Mouse (Mus musculus) mouse embryonic stem cell (cell line): ENCODE data around the gene App.

Experiments
- in situ Hi-C, 2 experiments: fragments of 300-500 bp; cut with MboI; formaldehyde crosslinking; loops; 1 replicate in 1 of 2; 3 replicates in 1 of 2; pipeline ENCODE4 v1.14.3; 2019 to 2020; ENCODE audit warnings: low sequenced_read_pairs in 2 of 2, low pct_unique_long_range_greater_than_20kb in 1 of 2, mixed read lengths in 1 of 2; ENCODE audit not compliant: unreplicated experiment in 1 of 2

App gene

DNA sequence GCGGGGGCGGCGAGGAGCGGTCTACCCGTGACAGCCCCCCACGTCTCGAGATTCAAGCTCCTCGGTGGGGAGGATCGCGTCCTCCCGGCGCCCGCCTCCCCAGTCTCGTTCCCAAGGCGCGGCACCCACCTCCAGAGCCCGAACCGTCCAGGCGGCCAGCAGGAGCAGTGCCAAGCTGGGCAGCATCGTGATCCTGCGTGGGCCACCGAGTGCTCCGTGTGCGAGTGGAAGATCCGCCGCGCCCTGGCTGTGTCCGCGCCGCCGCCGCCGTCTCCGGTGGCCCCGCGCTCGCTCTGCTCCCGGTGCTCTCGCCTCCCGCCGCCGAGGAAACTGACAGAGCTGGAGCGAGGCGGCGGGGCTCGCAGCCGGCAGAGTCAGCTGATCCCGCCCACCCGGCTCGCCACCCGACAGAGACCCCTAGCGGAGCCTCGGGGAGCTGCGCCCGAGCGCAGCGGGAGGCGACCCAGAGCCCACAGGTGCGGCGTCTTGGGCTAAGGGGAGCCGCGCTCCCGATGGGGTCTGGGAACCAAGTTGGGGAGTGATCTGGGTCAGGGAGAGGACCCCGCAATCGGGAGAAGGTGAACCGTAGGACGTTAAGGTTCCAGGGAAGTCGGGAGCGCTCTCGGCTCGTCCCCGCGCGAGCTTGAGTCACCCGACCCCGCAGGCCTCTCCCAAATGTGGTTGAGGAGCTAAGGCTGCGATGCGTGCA, at the start of gene App:
TSS of gene App (minus strand) at position 394 of the 709 bp plus-strand sequence.
- in situ Hi-C loops = no loop called here

DNA sequence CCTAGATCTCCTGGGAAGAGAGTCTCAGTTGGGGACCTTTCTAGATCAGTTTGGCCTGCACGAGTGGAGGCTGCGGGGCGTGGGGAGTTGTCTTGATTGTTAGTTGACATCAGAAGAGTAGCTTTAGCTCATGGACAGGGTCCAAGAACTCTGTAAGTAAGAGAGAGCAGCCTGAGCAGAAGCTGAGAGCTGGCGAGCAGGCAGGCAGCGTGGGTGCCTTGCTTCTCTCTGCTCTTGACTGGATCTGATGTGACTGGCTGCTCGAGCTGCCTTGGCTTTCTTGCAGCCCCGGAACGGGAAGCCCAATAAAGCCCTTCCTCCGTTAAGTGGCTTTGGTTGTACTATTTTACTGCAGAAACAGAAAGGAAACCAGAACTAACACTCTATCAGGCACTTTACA, 42.3 kb upstream of the App start:
- in situ Hi-C loops = no loop called here

DNA sequence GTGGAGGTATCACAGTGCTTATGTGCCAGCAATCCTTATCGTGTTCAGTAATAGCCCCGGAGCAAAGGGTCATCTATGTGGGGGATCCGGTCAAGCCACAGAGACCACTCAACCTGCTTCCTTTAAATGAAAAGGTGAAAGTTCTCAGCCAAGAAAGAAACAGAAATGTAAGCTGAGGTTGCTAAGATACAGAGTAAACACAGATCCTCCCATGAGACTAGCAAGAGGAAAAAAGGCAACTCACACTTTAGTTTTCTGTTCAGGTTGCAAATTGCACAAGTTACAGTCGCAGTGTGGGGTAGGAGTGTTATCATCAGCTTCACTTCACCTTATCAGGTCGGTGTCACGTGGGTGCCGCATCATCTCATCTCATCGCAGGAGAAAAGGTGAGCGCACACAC, 41.6 kb upstream of the App start:
- in situ Hi-C loops = no loop called here

DNA sequence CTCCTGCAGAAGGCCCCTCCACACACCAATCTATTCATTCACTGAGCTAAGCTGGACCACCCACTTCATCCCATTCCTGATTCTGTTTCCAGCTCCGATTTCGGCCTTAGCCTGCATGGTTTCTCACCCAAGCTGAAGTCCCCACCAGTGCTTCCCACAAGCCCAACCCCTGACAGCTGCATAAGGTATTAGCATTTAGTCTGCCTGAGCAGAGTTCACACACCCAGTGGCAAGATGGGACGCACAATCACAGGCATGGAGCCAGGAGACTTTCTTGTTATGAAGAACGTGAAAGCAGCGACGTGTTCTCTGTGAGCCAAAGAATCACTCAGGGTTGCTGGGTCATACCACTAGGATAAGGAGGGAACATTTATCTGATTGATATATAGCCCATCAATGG, 22.1 kb upstream of the App start:
- in situ Hi-C loops = no loop called here

DNA sequence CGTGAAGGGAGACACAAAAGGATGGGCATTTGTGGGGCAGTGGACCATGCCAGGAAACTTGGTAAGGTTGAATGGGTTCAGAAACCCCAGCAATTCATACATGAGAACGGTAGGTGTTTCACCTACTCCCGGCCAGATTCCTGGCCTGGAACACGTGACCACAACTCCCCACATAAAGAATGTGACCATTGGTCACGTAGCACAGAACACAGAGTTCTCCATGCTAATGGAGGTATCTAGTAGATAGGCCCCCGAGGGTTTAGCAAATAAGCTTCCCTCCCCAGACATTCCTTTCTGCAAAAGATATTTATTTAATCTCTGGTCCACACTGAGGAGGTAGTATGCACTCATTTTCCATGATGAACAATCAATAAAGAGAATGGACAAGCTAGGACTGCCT, 21.6 kb upstream of the App start:
- in situ Hi-C loops = no loop called here

DNA sequence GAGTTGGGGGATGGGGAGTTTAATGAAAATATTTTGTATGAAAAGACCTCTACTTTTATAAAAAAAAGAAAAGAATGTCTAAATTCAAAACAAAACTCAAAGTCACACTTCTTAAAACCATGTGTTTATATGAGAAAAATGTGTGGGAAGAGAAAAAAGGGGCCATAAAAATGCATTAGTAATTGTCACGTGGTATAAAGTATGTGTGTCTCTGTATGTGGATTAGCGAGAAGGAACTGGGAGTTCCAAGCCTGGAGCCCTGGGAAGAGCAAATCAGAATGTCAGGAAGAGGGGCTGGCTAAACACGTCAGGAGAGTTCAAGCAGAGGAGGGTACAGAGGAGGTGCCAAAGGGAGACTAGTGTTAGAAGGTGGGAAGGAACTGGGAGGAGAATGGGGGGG, 7.9 kb upstream of the App start:
- in situ Hi-C loops = no loop called here

DNA sequence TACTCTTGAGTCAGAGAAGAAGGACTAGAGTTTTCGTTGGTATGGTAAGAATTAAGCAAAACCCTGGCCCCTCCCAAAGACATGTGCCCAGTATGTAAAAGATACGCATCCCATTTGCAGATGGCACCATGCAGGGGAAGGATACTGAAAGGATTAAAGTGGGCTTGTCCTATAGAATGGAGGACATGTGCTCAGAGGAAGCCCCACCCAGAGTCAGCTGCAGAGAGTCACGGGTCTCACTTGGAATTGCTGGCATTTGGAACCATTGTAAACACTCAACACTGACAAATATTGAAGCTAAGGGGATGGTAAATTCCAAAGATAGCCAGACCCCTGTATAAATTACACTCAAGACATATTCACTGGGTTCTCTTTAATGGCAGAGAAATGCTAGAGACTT, 7.1 kb upstream of the App start:
- in situ Hi-C loops = no loop called here

DNA sequence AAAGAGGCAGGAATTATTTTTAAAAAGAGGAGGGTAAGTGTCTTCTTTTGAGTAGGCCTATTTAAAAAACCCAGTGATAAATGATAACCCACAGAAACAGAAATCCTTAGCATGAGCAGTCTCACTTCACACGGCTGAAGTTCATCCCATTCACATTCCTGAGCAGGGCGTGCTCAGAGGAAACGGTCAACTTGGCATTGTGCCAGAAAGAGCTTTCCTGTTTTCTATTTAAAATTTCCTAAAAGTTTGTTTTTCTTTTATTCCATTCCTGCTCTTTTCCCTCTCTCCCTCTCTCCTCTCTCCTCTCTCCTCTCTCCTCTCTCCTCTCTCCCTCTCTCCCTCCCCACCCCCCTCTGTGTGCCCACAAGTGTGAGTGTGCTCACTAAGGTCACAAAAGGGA, 3.1 kb upstream of the App start:
- in situ Hi-C loops = no loop called here

DNA sequence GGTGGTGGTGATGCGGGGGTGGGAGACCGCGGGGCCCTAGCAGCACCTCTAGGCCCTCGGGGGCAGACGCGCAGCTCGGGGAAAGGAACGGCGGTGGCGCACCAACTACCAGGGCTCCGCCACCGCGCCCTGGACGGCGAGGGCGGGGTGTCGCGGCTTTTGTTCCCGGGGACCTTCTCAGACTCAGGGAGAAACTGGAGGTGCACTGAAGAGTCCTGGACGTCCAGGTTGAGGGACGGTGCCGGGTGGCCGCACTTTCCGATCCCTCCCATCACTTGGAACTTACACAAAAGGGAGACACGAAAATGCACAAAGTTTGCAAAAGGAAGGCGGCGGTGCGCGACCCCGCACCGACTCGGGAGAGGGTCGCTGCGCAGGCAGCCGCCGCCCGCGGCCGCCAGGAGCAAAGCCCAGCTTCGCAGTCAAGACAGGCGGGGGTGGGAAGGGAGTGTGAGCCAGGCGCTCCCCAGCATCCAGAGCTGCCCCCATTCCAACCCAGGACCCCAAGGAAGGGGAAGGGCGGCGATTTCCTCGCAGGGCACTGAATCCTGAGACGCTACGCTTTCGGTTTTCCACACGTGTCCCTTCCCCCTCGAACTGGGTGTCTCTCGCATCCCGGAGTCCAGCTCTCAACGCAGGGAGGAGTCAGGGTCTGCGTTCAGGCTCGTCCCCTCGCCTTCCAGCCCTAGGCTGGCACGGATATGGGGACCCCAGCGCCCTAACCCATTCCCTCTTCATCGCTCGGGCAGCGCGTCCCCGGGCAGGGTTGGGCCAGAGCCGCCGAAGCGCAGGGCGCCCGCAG, 794 bp downstream of the App start:
- in situ Hi-C loops = no loop called here

DNA sequence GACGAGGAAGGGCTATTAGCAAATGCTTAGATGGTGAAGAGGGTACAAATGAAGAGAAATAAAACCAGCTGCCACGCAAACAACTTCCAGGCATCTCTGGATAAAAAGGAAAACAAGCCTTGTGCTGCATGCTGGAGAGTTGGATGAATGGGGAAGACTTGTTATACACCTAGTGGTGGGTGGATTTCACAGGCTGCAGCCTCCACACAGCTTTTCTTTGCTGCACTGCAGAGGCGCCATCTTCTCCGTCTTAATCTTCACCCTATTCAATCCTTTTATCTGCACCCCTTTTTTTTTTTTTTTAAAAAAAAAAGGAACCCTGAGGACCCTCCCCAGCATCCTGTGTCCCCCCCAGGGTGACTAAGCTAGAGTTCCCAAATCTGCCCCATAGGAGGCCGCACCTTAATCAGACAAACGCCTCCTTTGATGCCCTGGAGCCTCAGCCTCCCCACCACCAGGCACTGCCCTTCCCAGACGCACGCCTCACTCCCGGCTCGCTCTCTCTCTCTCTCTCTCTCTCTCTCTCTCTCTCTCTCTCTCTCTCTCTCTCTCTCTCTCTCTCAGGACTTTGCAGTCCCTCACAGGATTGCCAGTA, 1.5 kb downstream of the App start:
- in situ Hi-C loops = no loop called here

DNA sequence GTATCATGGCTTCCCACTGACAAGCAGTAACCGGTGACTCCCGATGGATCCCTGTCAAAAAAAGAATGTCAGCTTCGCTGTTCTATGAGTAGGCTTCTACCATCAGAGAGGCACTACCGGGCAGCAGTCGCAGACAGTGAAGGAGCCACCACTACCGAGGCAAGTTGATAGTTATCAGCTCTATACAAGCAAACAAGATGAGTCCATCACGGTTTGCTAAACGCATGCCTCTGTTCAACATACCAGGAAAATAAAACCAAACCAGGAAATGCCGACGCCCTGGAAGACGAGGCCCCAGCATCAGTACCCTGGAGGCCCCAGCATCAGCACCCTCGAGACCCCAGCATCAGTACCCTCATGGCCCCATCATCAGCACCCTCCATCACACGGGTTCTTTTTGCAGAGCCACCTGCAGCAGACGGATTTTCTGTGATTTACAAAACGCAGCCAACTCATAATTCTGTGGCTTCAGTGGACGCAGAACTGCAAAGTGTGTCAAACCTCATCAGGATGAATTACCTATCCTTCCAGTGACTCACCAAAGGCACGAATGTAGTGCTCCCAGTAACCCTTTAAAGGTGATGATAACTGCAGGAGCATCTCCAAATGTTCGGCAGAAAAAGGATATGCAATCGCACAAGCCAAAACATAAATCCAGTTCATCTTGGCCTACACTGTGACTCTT, 2.6 kb downstream of the App start:
- in situ Hi-C loops = no loop called here

DNA sequence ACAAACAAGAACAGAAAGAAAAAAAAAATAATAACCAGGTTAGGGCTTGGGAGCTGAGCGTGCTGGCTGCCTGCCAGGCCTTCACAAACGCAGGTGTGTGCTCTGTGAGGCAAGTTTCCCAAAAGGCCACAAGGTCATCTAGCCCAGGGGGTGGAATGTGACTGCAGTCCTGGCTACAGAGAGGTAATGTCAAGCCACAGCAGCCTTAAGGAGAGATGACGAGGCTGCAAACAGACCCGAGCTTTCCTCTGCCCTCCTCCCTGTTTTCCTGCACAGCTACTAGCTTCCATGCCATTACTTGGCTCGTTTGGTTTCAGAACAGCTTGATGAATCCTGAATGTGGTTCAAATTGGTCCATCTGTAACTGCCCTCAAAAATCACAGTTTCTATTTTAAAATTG, 4.7 kb downstream of the App start:
- in situ Hi-C loops = no loop called here

DNA sequence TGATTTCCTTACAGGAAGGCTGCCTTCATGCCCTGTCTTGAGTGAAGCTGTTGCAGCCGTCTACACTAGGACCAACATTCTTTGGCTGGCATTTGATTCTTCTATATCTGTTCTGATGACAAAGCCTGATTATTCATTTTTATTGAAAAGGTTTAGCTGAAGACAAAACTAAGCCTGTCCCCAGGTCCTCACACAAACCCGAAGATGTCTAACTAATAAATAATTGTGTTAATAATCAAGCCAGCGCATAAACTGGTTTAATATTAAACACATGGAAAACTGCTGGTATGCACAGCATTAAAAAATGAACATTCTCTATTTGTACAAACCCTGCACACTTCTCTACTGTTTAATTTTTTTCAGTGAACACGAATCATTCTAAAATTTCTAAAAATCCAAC, 7.4 kb downstream of the App start:
- in situ Hi-C loops = no loop called here

DNA sequence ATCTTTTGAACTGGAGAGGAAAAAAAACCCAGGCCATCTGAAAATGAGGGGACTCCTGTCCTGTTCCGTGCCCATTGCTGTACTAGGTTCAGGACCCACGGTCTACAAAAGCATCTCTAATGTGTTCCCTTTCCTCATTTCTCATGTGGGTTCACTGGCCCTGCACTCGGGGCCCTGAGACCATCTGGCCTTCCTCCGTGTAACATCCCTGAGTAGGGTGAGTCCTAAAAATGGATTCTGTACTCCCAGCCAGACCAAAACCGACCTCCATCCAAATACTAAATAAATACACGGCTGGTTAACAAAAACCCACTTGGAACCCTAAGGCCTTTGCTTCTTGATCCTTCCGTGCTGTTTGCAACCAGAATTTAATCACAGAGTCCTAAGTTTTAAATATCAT, 7.9 kb downstream of the App start:
- in situ Hi-C loops = no loop called here

DNA sequence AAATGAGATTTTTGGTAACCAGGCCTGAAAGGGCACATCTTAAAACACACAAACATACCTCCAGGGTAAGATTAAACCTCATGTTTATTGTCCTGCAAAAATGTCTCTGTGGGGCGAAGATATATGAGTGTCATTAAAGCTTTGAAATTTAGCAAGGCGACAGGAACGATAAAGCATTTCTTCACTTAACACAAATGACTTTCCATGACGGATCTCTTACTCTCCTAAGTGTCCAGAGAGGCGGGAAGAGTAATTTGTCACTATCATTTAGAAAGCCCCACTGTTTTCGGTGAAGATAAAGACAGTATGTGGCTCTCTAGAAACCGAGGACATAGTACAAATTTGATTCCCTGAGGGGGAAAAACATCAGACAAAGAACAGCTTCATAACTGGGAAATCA, 8.4 kb downstream of the App start:
- in situ Hi-C loops = no loop called here

DNA sequence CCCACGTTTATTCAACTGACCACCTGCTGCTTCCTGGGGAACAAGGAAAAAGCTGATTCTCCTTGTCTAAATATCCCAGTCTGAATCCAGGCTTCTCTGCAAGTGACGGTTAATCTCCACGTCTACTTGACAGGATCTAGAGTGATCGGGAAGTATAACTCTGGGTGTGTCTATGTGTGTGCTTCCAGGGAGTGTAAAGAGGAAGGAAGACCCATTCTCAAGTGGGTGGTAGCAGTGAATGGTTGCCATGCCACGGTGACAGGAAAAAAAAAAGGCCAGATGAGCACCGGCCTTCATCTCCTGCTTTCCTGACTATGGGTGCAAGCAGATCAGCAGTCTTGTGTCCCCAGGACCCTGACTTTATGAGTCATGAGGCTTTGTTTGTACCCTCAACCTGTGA, 10.8 kb downstream of the App start:
- in situ Hi-C loops = no loop called here

DNA sequence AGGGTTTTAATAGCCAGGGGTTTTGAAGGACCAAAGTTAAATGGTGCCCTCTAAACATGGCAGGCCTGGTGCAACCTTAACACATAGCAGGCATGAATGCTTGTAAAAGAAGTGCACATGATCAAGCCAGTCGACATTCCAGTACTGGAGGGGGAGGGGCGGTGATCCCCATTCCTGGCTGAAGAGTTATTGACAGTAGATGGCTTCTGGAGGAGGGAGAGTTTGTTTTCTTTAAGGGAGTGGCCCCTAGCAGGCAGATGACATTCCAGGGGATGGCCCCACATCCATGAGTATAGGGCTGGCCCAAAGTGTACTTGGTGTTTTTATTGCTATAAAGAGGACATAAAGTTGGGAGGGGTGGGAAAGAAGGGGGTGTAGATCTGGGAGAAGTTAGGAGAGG, 13.4 kb downstream of the App start:
- in situ Hi-C loops = no loop called here

DNA sequence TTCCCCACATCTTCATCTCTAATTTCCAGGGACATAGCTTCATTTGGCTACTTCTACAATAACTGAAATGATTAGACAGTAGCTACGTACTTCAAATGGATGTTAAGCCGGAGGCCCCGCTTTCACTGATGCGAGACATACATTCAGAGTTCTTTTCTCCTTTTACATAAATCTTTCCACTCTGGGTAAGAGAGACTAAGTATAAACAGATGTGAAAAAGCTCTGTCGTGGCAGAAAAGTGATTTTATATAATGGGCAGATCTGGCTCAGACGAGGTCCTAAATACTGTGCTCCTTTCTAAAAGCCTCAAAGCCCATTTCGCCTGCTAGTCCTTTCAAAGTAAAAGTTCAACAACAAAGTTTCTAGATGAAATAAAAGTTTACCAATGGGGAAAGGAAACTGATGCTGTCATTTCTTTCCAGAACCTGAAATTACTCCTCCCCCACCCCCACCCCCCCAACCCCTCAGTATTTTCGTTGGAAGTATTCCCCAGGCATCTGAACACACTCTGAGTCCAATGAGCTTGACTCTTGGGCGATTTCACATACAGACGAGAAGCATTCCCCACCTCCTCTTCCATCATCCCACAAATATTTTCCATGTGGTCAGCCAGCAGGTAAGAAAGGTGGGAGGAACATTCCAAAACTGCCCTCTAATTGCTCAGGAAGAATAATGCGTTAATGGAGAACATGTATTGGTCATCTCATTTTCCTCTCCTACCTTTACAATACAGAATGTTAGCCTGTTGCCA, 15.6 kb downstream of the App start:
- in situ Hi-C loops = no loop called here

DNA sequence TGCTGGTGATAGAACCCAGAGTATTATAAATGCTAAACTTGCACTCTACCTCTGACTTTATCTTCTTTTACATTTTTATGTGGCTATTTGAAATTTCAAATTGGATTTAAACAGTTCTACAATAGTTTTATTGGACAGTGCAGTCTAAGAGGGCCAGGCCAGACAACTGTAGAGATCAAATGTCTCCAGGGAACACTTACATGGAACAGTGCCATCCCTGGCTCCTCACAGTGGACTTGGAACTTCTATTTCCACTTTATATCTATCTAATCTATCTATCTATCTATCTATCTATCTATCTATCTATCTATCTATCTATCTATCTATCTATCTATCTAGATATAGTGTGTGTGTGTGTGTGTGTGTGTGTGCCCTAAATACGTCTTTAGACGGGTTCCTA, 16.4 kb downstream of the App start:
- in situ Hi-C loops = no loop called here
